Mouse (Mus musculus) layer of hippocampus, postnatal 10 days (tissue): ENCODE data around the gene Patz1. TPM values are rescaled to one million over a fixed set of nuclear protein-coding genes. Genes with fewer than 3 reads are reported as not detected.

Experiments
- DNase-seq, 2 experiments: peaks; one replicate each; pipeline ENCODE4 v3.0.0; 2021; ENCODE audit warnings: low spot score in 2 of 2
- total RNA-seq, 2 experiments: library from RNA; stranded (reverse); gene quantifications; 2 replicates each; pipeline ENCODE4 v1.2.3; 2021

Gene Patz1
- total RNA-seq, 2 experiments from 2014 or later: 54.0 to 57.7 TPM

DNA sequence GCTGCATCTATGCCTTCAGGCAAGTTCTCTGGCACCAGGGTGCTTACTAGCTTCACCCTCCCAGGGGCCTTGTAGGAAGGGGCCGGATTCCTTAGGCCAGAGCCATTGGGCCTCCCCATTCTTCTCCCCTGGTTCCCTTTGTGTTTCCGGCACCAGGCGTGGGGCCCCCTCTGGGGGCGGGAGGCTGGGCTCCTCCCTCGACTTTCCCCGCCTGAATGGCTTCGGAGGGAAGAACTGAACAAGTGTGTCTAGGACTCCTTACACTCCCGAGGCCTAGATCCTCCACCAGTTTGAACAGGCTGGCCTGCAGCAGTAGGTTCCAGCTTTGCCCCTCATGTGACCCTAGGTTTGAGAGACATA is 3.4 kb downstream of the Patz1 start:
- DNase-seq: peak; percentile 37 to 60

DNA sequence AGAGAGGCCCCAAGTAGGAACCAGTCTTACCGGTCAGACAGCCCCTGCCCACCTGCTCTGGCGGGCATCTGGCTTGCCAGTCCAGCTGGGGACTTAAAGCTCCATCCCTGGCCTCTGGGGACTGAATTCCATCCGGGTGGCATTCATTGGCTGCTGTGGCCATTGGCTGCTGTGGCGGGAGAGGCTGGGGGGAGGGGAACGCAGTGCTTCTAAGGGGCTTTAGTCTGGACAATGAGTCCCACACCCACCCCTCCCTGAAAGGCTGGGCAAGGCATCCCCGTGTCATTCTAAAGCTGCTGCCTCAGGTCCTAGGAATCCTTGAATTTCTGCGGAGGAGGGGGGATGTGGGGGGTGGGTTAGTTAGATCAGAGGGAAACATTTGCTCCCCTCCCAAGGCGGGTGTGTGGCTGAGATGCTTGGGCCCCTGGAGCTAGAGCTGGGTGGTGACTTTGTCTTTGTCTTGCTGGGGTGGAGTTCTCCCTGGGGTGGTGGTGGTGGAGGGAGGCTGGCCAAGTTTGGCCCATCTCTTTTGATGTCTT is 4.1 kb downstream of the Patz1 start:
- DNase-seq: peak in 1 of 2 experiments; percentile 35

DNA sequence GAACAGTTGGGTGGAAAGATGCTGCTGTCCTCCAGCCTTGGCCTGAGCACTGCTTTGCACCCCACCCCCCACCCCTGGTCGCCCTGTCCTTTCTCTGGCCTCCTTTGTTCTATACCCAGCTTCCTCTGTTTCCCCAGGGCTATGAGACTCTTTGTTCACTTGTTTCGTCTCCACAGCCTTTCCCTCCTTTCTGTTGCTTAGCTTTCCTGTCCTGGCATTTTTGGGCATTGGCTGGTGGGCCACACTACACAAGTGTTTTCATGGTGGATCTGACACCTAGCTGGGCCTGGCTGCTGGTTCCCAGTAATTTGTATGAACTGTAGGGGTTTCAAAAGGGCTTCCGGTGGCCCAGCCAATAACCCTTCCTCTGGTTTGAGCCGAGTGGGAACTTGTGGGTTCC is 4.7 kb downstream of the Patz1 start:
- no peak for DNase-seq

DNA sequence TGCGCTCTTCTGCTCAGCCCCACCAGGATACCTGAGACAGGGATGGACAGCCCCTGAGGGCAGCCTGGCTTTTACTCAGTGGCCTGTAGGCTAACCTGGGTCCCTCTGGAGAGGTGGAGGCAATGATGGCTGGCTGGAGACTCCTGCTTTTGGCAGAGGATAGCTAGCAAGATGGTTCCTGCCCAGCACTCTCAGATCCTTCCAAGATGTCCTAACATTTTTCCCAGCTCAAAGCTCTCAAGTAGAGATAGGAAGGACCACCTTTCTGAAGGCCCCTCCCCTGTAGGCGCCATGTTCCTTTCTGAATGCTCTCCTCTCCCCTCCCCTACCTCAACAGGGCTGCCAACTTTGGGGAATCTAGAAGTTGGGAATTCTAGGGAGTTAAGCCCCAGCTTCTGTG is 6.0 kb downstream of the Patz1 start:
- DNase-seq: no peak

DNA sequence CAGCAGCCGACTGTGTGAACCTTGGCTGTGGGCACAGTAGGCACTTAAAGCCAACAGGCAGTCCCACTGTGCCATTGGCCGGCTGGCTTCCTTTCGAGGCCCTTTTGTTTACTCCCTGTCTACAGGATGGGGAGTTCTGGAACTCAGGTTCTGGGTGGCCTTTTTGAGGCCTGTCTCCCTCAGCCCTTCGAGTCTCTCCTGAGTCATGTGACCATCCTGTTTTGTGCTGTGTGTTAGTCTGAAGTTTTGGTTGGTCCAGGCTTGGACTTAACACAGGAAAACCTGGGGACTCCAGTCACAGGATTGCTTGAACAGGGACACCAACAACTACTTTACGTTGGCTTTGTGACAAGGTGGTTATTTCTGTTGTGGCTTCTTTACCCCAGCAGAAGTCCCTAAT is 7.4 kb downstream of the Patz1 start:
- DNase-seq: no peak

DNA sequence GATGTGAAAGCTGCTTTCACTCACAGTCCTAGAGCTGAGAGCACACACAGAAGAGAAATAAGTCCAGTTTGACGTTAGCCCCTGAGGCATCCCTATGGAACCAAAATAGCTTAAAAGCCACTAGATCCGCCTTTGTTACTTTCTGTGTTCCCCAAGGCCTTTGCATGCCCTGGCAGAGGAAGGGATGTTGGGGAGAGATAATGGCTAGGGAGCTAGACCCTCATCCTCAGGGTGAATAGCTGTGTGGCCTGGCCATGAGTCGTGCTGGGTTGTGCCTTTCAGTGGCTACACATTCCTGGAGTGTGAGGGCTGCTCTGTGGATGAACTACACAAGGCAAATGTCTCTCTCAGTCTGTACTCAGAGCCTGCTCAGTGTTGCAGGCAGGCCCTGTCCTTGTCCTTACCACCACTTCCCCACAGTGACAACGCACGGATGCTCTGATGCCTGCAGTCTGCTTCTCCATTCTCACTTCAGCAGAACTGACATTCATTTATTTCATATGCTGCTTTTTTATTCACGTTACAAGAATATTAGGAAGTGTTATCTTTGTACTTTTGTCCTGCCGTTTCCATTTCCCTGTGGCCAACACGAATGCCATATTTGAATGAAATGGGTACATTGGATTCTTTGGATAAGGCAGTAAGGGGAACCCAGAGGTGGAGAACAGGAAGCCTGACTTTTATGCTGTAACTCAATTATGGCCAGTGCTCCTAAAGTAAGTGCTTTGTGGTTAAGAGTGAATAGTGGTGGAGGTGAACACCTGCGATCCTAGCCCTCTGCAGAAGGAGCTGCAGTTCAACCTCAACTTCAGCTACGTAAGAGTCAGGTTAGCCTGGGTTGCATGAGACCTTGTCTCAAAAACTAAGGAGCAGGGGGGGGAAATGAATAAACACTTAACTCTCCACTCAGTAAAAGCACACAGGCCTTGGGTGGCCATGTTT is 9.5 kb downstream of the Patz1 start:
- DNase-seq: no peak

DNA sequence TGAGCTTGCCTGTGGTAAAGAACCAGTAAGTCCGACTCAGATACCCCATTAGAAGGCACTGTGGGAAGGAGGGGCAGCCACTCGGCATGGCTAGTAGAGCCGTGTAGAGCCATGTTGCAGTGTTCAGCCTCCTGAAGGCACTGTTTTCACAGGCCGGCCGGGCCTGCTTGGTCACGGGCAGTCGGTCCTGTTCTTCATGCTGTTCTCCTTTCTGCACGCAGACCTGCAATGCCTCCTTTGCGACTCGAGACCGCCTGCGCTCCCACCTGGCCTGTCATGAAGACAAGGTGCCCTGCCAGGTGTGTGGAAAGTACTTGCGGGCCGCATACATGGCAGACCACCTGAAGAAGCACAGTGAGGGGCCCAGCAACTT is 10.1 kb downstream of the Patz1 start:
- no peak for DNase-seq

DNA sequence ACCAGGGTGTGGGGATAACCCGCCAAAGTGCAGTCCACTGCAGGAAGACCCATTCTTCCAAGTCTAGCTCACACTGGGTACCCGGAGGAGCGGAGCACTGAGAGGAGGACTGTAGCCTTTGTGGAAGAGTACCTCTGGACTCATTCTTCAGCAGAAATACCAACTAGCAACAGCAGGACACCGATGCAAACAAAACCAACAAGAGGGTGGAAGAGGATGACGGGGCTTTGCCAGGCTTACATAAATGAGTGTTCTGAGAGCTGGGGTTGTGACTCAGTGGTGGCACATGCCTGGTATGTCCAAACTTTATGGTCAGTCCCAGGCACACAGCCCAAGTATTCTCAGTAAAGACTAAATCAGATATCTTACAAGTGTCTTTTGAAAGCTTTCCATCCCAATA is 12.4 kb downstream of the Patz1 start:
- no peak for DNase-seq

DNA sequence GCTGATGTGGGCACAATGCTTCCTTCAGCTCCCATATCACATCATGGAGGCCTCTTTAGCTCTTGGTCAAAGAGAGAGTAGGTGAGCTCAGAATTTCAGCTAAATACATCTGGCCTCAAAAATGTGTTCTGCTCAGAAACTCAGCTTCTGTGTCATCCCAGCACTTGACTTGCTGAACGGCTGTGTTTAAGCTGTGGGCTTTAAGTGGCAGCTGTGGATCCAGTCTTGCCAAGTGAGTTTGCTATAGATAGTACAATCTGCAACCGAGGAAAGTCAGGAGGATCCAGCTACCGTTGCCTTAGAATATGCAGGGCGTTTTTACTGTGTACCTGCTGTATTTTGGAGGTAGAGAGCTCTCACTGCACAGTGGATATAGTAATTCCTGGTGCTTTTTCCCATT is 13.7 kb downstream of the Patz1 start:
- DNase-seq: no peak

DNA sequence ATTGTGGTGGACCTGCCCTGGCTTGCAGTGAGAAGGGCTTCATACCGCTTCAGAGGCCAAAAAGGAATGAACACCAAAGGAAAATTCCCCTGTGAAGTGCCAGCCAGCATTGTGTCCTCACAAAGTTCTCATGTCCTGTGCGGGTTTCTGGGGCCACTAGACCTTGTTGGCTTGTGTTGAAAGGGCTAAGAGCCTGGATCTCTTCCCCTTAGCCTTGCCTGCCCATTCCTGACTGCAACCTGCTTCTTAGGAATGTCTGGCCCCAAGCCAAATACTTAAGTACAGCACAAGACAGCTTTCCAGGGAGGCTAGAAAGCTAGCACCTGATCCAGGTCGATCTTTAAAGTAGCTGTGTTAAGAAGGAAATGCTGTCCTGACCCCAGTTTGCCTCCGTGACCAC is 14.1 kb downstream of the Patz1 start:
- DNase-seq: no peak

DNA sequence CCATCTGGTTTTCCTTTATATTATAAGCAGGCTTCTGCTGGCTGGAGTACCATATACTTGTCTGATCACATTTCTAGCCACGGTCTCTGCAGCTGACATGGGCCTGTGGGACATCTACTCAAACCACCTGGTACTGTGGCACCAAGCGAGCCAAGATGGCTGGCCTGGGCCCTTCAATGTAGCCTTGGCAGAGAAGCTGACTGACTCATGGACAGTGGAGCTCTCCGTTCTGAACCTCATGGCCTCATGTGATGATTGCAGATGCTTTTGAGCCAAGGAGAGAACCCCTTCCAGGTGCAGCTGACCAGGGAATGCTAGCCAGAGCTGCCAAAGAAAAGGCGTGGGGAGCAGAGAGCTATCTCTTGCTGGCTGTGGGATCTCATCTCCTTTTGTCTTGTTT is 17.1 kb downstream of the Patz1 start:
- no peak for DNase-seq

DNA sequence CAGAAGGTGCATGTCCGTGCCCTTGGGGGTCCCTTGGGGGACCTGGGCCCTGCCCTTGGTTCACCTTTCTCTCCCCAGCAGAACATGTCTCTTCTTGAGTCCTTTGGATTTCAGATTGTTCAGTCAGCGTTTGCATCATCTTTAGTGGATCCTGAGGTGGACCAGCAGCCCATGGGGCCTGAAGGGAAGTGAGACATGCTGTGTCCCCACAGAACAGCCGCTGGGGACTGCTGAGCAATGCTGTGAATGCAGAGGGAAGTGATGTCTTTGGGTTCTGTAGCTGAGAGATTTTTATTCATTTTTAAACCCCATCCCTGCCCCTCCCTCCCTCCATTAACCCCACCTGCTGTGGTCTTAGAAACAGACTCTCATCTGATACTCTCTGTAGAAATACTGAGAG is 19.2 kb downstream of the Patz1 start:
- no peak for DNase-seq

DNA sequence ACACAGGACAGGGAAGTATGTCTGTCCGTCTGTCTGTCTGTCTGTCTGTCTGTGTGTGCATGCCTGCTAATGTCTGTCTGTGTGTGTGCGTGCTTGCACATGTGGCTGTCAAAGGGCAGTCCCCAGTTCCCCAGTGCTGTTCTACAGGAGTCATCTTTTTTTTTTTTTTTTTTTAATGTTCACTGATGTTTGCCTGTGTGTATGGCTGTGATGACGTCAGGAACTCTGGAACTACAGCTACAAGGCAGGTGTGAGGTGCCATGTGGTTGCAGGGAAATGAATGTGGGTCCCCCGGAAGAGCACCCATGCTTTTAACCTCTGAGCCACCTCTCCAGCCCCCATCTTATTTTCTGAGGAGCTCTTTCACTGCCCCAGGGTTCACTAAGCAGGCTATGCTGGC is 21.2 kb downstream of the Patz1 start:
- no peak for DNase-seq

DNA sequence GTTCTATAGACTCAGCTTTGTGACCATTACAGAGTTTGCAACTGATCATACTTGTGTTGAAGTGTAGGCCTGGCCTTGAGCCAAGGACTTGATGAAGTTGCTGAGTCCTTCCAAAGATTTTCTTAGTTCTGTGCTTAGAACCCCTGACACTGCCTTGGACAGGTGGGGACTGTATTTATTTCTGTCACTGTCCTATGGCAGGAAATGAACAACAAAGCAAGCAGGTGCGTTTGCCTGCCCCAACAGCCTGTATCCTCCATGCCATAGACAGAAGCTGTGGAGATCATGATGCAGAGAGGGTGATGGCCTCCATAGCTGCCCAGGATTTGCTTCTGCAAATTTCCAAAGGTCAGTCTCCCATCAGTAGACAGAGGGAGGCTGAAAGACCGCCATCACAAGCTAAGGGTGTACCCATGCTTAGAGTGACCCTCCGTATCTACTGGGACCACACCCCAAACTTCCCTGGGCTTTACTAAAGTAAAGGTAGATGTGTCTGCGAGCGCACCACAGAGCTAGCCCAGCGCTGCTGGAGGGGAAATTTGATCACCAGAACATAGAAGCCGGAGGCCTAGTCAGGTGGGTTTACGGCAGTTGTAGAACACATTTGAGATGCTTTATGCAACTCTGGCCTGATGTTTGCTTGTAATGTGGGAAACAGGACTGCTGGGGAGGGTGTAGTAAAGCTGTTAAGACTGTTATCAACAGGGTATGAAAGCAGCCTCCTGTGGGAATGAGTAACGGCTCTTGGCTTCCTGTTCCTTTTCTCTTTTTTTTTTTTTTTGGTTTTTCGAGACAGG is 22.3 kb downstream of the Patz1 start:
- DNase-seq: no peak

DNA sequence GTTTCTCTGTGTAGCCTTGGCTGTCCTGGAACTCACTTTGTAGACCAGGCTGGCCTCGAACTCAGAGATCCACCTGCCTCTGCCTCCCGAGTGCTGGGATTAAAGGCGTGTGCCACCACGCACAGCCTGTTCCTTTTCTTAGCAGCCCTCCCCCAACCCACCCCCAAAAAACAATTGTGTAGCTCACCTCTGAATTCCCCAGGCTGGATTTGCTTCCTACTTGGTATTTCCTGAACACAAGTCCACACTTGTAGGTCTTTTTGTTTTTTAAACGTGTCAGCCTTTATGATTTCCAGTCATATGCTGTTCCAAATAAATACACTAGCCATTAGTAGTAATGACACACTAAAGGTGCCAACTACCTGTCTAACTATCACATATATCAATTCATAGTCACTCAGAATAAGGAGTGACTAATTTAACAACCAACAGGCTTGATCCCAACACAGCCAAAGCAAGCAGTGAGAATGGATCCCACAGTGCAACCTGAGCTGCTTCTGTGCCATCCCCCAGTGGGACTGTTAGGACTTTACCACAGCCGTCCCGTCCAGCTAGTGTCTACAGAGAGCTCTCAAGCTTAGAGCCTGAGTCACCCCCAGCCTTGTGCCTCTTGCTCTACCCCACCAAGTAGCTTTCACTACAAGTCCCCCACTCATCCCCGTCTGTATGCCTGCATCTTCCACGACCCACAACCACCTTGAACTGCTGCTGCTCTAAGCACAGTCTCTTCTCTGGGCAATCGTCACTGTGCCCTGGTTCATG is 23.1 kb downstream of the Patz1 start:
- no peak for DNase-seq

DNA sequence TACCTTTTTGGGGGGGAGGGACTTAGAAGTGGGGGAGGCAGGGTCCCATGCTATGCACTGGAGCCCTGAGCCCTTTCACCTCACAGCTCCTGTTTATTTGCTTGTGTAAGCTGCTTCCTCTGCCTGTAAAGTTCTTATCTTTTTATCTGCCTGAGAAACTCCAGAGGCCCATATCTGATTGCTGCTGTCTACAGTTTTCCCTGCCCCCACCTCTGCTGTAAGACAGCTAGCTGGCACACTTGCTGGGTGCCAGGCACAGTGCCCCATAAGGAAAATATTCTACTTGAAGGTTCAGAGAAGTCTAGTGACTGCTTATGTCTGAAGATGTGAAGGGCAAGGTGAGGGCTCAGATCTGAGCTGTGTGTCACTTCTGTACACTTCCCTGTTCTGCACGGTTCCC is 24.6 kb downstream of the Patz1 start:
- DNase-seq: no peak

DNA sequence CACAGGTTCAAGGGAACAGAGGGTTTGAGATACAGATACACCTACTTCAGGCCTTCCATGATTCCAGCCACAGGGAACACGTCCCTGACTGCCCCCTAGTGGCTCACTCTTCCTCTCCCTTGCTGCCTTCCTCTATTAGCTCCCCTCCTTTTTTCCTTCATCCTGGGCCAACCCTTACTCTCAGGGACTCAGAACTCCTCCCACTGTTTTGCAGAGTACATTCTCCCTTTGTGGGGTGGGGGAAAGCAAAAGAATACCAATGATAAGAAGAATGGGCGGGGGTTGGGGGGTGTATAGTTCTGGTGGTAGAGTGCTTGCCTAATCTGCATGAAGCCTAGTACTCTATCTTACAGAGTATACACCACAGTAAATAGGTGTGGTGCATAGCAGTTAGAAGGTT is 25.5 kb downstream of the Patz1 start:
- peak; percentile 70 to 71 for DNase-seq

DNA sequence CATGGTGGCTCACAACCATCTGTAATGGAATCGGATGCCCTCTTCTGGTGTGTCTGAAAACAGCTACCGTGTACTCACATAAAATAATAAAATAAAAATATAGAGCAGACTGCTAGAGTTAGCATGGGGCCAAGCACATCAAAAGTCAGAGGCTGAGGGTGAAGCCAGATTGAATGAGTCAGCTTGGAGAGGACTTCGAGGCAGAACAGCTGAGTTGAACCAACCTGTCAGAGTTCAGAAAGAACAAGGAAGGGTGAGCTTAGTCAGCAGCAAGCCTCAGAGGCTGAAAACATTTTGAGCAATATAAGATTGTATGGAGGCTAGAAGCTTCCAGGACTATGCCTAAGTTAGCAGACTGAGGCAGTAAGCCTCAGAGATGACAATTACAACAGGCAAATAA is 29.6 kb downstream of the Patz1 start:
- no peak for DNase-seq

DNA sequence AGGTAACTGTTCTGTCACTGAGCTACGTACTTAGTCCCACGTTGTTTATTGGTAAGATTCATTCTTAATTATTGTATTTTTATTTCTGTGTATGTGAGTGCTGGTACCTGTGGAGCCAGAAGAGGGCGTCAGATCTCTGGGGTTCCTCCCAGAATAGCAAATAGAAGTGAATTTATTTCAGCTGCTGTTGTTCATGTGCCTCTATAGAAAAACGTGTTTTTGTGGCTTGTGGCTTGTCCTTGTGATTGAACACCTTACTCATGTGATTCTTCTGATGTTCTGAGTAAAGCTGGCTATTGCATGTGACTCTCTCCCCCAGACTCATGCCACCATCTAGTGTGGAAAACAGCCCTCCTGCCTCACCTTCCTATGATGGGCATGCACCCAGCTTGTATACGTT is 39.6 kb downstream of the Patz1 start:
- DNase-seq: no peak

DNA sequence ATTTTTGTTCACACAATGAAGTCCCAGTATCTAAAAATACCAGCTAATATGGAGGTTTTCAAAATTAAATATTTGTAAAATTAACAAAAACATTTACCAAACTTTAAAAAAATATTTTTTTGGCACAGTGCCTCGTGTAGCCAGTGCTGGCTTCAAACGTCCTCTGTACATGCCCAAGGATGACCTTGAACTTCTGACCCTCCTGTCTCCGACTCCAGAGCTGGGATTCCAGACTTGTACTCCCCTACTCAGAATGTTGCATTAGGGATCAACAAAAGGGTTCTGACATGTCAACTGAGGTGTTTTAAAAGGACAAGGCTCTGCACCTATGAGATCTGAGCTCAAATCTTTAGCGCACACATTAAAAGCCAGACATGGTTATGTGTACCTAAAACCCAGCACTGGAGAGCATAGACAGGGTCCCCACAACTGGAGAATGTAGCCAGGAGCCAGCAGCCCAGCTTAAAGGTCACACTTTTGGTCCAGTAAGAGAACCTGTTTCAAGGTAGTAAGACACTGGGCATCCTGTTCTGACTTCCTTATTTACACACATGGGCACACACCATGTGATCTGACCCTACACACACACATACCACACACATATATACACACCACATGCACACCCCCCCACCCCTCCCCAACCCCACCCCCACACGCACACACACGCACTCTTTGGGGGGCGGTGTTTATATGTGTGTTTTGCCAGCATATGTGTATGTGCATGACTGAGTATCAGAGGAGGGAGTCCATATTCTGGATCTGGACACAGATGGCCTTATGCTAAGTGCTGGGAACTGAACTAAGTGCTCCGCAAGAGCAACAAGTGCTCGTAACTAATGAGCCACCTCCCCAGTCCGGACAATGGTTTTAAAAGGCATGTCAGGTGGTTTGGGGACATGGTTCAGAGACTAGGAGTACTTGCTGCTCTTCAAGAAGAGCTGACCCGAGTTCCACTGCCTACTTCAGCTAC is 40.4 kb downstream of the Patz1 start:
- DNase-seq: no peak
